Mouse (Mus musculus): ENCODE measurements at regions not wholly inside any gene's neighbourhood (a gene's known extent, or its start where the extent isn't known, plus 50 kb on each side); places are given as distances from the start of the nearest gene placed in this dataset.

GRCm38 (mm10) chrX:166766991-166767390, 181.5 kb upstream of the Egfl6 start:
- no peak for TF ChIP-seq CTCF (conservative IDR thresholded peaks at IDR 0.05 in 1 of 2, IDR thresholded peaks at IDR 0.05 in 1 of 2; ENCODE audit: low read depth in 2 of 2, low read length in 2 of 2)
- no peak for TF ChIP-seq POLR2A (IDR thresholded peaks at IDR 0.05; ENCODE audit: low read depth, low read length)
- no peak for TF ChIP-seq HCFC1 (IDR thresholded peaks at IDR 0.05; ENCODE audit: low read depth, low read length)
- TF ChIP-seq USF2 (conservative IDR thresholded peaks at IDR 0.05; ENCODE audit: low read depth, low read length), result no peak
- no peak for TF ChIP-seq ZMIZ1 (IDR thresholded peaks at IDR 0.05; ENCODE audit: low read depth, low read length)
- TF ChIP-seq BHLHE40 (IDR thresholded peaks at IDR 0.05; ENCODE audit: low read depth, low read length), result no peak
- no peak for TF ChIP-seq SMC3 (IDR thresholded peaks at IDR 0.05; ENCODE audit: low read depth, low read length)
- no peak for TF ChIP-seq E2F4 (IDR thresholded peaks at IDR 0.05; ENCODE audit: insufficient replicate concordance, low read depth, low read length)
- no peak for TF ChIP-seq JUND (conservative IDR thresholded peaks at IDR 0.05; ENCODE audit: low read depth, low read length)
- no peak for TF ChIP-seq MAZ (IDR thresholded peaks at IDR 0.05; ENCODE audit: low read depth, low read length)

Data from CH12.LX (cell line).